Mouse (Mus musculus): ENCODE data around the gene Sept10. TPM values are rescaled to one million over a fixed set of nuclear protein-coding genes. Genes with fewer than 3 reads are reported as not detected.

The Sept10 gene
- total RNA-seq (2021), result 10 to 100 TPM; 15.6 to 16.6 TPM

DNA sequence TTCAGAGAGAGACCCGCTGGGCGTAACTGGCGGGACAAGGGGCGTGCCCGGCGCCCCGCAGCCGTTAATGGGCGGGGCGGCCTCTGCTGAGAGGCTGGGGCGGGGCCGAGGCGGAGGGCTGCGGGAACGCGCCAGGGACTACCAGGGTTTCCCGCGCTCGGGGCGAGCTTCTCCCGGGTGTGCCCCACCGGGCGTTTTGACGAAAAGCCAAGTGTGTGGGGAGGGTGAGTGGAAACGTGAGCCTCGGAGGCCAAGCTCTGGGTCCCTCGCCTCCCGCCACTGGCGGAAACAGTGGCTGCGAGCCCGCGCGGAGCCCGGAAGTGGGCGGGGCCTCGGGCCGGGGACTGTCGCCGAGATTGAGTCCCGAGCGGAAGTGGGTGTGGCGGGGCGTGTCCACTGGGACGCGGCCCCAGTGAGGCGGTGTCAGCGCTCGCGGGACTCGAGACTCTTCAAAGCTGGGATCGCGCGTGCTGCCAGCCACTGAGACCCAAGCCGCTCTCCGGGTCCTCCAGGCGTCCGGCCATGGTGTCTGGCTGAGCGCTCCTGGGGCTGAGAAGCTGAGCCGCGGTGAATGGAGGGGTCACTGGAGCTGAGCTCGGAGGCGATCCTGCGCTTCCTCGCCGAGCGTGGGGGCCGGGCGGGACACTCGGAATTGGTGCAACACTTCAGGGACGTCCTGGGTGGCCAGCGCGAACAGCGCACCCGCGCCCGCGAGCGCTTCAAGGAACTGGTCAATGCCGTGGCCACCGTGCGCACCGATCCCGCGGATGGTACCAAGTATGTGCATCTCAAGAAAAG, at the start of gene Sept10, which contains the start of gene Sowahc:
Gene Sept10, minus strand, starts transcription at position 375 of the 798 bp plus-strand sequence.
Gene Sowahc, plus strand, starts transcription at position 481 of the 798 bp plus-strand sequence.
- peak; percentile 94 for DNase-seq (ENCODE audit: low spot score)
- intact Hi-C loops (cut with DNase I), result loop anchor here (2.0 kb wide), 1 partner anchor 71 kb away; no protein-coding TSS in a partner anchor

DNA sequence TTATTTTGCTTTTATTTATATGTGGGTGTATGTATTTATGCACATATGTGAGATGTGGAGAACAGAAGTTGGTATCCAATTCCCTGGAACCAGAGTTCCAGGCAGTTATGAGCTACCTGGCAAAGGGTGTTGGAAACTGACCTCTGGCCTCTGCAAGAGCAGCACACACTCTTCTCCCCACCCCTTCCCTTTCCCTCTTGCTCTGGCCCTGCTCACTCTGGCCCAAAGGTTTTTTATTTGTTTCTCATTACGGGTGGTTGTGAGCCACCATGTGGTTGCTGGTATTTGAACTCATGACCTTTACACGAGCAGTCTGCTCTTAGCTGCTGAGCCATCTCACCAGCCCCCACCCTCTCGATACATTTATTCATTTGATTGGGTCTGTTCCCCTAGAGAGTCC, 47.1 kb upstream of the Sept10 start:
- no peak for DNase-seq (ENCODE audit: low spot score)
- intact Hi-C loops (cut with DNase I), result no loop called here

DNA sequence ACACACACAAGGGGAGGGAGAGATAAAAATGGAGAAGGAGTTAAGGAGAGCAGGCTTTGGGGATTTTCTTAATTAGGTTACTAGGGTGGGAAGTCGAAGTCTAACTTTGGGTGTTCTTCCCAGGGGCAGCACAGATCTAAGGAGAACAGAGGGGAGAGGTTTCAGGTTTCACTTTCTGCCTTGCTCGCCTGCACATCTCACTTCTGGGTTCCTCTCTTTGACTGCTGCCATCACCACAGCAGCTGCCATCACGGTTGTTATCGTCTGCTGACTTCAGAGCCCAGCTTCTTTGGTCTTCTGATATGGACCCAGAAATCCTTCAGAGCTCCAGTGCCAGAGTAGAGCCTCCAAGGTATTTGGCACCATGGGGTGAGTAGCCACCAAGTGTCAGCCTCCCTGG, 46.5 kb upstream of the Sept10 start:
- DNase-seq (ENCODE audit: low spot score), result no peak
- intact Hi-C loops (cut with DNase I), result no loop called here

DNA sequence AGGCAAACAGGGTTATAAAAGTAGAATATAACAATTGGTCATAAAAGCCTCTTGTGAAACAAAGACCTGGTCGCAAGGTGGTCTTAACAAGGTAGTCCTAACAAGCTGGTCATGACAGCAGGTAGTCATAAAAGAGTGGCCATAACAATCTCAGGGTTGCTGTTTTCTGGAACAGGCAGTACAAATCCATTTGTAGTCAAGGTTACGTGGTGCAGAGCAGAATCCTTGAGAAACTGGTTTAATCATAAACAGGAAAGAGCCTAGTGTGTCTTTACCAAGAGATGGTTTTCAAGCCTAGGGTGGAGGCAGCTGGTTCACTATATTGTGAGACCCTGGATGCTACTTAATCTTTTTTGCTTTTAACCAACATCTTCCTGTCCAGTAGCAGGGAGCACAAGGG, 45.6 kb upstream of the Sept10 start:
- DNase-seq (ENCODE audit: low spot score), result no peak
- intact Hi-C loops (cut with DNase I), result no loop called here

DNA sequence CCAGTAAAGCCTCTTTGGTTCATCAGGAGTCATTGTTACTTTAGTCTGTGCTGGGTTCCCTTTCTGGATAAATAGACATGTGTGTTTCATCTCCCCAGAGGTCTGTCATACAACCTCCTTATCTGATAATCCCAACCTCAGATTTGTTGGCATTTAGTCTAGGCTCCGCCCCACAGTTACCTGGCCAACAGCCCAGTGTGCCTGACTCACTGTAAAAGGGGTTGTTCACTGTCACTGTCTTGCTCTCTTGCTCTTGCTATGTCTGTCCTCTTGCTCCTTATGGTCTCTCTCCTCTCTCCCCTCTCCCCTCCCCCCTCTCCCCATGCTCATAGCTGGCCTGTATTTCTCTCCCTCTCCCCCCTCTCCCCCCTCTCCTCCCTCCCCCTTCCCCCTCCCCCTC, 44.5 kb upstream of the Sept10 start:
- intact Hi-C loops (cut with DNase I), result no loop called here
- no peak for DNase-seq (ENCODE audit: low spot score)

DNA sequence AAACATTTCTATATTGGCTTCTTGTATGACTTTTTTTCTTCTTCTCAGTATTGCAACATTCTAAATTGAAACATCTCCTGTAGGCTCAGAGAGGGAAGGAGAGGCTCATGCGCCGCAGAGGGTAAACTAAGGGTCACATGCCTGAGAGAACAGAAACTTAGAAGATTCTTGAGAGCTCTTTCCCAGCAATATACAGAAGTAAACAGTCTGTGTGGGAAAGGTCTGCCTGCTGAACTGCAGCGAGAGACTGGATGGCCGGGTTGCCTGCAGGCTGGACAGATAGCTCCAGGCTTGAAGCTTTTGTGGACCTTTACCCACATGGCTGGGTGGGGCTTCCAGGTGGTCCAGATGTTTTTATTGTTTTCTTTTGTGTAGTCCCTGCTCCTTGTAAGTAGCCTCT, 44.0 kb upstream of the Sept10 start:
- intact Hi-C loops (cut with DNase I), result no loop called here
- no peak for DNase-seq (ENCODE audit: low spot score)

DNA sequence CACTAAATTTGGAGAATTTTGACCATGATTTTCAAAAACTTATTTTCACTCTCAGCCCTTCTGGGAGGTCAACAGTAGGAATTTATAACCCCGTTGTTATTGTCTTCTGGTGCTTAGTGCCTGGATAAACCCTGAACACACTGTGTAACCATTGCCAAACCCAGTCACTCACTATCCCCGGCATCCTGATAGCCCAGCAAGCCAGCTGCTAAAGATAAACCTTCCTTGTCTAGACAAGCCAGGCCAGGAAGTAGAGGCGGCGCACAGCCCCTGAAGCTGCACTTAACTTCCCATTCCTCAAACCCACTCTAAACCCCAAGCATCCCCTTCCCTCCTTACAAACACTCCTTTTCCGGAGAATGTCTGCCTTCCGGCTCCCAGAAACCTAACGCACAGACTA, 43.4 kb upstream of the Sept10 start:
- DNase-seq (ENCODE audit: low spot score), result no peak
- intact Hi-C loops (cut with DNase I), result no loop called here

DNA sequence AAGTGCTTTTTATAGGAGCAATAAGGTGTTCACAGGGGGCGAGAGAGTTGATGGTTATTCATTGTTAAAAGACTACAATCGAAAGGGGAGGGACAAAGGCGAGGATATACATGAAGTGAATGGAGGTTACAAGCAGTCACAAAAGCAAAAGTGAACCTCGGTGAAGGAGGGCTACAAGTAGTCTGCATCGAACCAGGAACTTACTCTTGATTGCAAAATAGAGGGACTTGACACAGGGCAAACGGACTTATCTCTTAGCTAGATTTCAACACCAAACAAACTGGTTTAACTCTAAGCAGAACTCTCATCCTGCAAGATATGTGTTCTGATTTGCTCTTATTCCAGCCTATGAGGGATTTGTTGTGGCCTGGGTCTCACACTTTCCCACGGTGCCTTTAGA, 41.3 kb upstream of the Sept10 start:
- intact Hi-C loops (cut with DNase I), result loop anchor here (5.0 kb wide), 1 partner anchor 36 kb away; no protein-coding TSS in a partner anchor
- DNase-seq (ENCODE audit: low spot score), result no peak

DNA sequence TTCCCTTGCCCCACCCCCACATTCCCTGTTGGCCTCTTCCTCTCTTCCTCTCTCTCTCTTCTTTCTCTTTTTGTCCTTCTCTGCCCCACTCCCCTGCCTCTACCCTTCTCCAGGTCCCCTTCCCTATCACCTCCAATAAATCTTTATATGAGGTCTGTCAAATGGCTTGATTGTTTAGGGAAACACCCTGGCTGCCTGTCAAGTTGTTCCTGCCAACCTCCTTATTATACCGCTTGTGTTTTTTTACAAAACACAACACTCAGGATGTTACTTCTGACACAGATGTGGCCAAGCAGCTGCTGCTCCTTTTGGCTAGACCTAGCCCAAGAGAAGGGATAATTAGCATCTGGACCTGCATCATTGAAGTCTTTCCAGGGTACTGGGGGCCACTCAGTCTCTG, 40.4 kb upstream of the Sept10 start:
- DNase-seq (ENCODE audit: low spot score), result no peak
- intact Hi-C loops (cut with DNase I), result loop anchor here (5.0 kb wide), 1 partner anchor 35 kb away; no protein-coding TSS in a partner anchor

DNA sequence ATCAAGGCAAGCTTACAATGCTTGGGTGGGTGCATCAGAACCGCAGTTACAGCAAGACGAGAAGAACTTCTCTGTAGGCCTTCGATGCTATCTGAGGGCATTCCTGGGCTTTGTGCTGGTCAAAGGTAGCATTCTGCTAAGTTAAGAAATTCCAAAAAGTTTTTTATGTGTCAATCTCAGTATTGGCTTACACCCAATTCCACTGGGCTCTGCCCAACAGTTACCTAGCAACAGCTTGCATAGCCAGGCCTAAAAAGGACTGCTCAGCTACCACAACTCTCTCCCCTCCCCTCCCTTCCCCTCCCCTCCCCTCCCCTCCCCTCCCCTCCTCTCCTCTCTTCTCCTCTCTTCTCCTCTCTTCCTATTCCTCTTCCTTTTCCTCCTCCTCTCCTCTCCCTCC, 40.0 kb upstream of the Sept10 start:
- intact Hi-C loops (cut with DNase I), result loop anchor here (5.0 kb wide), 1 partner anchor 34 kb away; no protein-coding TSS in a partner anchor
- no peak for DNase-seq (ENCODE audit: low spot score)

DNA sequence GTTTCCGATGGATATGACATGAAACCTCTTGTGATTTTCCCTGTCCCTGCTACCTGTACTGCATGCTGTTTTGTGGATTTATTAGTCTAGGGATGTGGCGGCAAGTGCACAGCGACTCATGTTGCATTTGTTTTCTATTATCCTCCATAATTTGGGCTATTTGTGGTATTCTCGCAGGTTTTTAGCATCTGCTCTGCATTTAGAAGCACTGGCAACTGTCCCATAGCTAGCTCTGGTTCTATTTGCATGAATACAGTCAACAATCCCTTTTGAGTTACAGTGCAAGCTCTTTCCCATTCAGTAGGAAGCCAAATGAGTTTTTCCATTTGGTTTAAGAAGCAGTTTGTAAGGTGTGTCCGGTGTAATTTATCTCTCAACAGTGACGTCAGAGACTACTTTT, 37.9 kb upstream of the Sept10 start:
- intact Hi-C loops (cut with DNase I), result no loop called here
- no peak for DNase-seq (ENCODE audit: low spot score)

DNA sequence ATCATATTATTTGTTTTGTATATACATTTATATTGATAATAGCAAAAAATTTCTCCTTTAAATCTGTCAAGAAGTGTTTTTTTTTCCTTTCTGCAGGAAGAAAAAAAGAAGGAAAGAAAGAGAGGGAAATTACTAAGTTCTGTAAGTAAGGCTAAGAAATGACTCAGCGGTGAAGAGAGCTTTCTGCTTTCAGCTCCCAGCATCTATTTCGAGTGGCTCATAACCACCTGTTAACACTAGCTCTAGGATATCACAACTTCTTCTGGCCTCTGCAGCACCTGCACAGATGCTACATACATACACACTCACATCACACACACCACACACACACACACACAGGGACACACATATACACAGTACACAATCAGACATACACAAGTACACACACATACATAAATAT, 34.9 kb upstream of the Sept10 start:
- intact Hi-C loops (cut with DNase I), result no loop called here
- no peak for DNase-seq (ENCODE audit: low spot score)

DNA sequence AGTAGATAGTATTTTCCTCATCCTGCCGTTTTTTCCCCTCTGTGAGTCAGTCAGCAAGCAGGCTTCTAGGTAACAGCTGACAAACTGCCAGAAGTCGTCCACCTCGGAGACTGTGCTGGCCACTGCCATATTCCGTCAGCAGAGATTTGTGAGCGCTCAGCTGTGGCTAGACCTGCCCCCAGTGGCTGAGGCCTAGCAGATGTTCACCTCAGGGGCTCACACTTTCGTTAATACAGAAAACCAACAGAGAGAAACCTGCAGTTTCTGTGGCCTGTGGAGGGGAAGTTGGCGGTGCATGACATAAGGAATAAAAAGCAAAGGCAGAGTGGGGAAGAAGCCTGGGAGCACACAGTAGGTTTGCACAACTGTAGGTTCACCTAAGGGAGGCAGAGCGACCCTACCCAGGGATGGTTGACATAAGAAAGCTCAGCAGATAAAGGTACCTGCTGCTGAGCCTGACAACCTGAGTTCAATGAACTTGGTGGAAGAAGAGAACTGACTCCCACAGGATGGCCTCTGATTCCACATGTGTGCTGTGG, 32.0 kb upstream of the Sept10 start:
- DNase-seq (ENCODE audit: low spot score), result no peak
- intact Hi-C loops (cut with DNase I), result no loop called here

DNA sequence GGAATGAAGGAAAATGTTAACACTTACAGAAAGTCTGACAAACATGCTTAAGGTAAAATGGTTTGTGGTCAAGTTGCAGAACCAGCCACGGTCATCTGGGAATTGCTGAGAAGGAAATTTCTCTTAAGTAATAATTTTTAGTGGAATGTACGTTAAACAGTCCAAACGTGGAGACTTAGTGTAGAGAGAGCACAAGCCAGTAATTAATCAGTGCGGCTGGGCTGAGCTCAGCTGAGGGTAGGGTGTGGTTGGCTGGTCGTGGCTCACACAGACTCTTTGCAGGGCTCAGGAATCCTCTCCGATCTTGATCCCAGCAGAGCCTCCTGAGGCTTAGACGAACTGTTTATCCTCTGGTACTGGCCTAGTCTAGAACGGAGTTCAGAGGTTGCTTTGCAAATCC, 30.7 kb upstream of the Sept10 start:
- intact Hi-C loops (cut with DNase I), result no loop called here

DNA sequence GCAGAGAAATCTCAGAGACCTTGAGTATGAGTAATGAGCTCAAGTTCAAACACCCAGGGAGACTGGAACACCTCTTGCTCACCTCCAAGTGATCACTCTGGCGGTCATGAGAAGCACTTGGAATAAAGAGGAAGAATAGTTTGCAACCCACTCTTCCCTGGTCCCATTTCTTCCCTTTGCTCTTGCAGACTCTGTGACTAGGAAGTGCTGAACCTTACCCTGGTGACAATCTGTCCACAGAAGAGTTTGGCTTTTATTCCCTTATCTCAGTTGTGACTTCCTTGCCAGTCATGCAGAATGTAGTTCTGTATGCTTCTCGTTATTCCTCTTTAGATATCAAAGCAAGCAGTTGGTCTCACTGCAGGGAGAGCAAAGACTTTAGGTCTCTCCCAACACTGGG, 30.3 kb upstream of the Sept10 start:
- intact Hi-C loops (cut with DNase I), result no loop called here
- no peak for DNase-seq (ENCODE audit: low spot score)

More for the DNA sequence above, 30.7 kb upstream of the Sept10 start:
- no peak for DNase-seq (ENCODE audit: low spot score)

DNA sequence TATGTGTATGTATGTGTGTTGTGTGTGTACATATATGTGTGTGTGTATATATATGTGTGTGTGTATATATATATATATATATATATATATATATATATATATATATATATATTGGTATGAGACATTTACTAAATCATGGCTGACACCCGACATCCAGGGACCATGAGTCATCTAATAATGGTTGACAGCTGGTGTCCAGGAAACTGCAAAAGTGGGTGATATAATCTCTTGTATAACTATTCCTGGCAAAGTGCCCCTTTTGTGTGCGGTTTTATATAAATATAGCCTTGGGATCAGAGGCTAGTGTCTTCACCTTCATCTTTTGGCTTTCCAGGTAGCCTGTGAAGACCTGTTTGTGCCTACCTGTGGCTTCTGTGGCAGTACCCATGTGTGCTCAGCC, 29.0 kb upstream of the Sept10 start:
- DNase-seq (ENCODE audit: low spot score), result no peak
- intact Hi-C loops (cut with DNase I), result no loop called here

DNA sequence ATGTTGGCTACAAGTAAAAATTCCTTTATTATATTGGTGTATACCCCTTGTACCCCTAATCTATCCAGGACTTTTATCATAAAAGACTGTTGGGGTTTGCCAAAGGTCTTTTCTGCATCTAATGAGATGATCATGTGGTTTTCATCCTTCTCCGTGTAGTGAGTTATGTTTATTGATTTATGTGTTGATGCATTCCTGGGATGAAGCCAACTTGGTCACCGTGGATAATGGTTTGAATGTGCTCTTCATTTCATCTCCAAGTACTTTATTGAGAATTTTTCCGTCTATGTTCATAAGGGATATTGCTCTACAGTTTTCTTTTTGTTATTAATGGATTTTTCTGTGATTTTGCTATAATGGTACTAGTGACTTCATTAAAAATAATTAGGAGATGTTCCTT, 27.9 kb upstream of the Sept10 start:
- intact Hi-C loops (cut with DNase I), result no loop called here

DNA sequence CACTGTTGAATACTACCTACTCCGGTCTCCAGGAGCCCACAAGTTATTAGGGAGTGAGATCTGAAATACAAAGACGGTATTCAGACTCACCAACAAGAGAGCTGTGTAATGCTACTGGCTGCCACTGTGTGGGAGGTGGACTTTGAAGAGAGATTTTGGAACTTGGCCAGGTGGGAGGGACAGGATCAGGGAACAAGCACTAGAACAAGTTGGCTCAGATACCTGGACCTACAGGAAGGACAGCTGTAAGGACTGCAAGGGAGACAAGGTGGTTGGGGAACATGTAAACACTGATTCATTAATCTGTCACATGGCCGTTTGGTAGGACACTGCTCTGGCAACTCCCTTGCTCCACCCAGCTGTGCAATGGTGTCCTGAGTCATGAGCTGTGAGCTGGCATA, 19.5 kb upstream of the Sept10 start:
- DNase-seq (ENCODE audit: low spot score), result no peak
- intact Hi-C loops (cut with DNase I), result no loop called here

More for the DNA sequence above, 27.9 kb upstream of the Sept10 start:
- no peak for DNase-seq (ENCODE audit: low spot score)

DNA sequence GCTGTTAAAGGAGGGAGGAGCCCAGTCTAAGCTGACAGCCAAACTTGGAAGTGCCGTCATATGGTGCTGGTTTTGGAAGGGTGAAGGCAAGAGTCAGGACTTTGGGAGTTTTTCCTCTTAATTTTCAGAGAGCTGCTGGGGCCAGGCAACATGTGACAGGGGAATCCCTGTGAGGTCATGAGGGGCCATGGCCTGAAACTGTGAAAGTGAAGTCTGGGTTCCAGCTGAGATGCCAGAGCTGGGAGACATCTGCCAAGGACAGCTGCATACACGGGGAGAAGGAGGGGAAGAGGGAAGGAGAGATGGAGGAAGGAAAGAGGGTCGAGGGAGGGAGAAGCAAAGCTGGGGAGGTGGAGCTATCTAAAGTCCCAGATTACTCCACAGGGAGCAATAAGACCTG, 16.1 kb upstream of the Sept10 start:
- DNase-seq (ENCODE audit: low spot score), result no peak

DNA sequence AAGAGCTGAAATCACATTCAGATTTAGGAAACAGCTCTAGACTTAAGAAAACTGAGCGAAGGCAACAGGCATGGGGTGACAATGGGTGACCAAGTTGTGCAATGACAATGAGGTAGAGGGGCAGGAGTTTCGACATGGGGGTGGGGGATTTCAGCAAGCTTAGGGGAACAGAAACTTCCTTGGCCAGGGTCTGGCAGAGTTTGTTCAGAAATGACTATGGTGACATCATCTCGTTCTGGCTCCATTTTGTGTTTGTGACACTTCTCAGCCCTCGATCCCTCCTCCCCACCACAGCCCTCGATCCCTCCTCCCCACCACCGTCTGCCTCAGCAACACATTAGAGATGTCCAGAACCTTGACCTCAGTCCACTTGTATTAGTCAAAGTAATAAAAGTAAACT, 14.8 kb upstream of the Sept10 start:
- no peak for DNase-seq (ENCODE audit: low spot score)
- intact Hi-C loops (cut with DNase I), result no loop called here

More for the DNA sequence above, 16.1 kb upstream of the Sept10 start:
- intact Hi-C loops (cut with DNase I), result no loop called here

DNA sequence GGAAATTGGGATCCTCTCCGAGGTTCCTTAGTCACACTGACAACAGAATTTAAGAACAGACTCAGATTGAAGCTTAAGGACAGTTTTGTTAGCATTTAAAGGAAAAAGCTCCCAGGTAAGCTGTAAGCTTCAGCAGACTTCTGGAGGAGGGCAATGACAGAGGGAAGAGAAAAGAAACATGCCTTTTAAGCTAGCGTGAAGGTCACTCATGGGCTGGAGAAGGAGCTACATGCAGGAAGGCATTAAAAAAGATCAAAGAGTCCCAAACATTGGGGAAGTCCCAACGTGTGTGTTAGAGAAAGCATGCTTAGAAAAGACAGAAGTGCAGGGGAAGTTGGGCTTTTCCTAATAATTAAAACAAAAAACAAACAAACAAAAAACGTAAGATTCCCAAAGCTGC, 14.2 kb upstream of the Sept10 start:
- DNase-seq (ENCODE audit: low spot score), result no peak
- intact Hi-C loops (cut with DNase I), result no loop called here

DNA sequence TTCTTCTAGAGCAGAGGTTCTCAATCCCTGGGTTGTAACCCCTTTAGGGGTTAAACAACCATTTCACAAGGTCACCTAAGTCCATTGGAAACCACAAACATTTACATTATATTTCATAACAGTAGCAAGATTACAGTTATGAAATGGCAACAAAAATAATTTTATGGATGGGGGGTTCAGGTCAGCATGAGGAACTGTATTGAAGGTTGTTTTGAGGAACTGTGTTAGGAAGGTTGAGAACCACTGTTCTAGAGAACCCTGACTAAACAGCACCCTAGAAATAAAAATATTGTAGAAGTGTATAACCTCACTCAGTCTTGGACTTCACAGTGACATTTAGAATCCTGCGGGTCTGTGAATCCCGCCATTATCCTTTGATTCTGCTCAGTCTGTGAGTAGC, 13.6 kb upstream of the Sept10 start:
- DNase-seq (ENCODE audit: low spot score), result no peak
- intact Hi-C loops (cut with DNase I), result no loop called here
